Mouse (Mus musculus): Measurements from ENCODE around the gene Enox1.
A peak's percentile ranks its signal among the peaks of the same experiment; 100 is the strongest.

Enox1 gene

DNA sequence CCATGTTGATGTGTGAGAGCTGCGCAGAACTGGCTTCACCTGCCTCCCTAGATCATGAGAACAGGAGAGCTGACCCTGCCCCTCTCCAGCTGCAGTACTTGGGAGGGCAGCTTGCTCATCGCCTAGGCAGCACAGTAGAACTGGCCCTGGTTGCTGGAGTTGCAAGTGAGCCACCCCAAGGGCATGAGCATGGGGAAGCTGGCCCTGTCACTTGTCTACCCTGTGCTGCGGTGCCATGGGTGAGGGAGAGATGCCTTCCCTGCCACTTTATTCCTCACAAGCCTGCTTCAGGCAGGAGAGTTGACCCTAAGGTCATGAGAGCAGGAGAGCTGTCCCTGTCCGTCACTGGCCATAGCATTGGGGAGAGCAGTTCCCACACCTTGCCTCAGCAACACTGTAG, 295.4 kb downstream of the Enox1 start:
- DNase-seq (ENCODE audit: low spot score in 2 of 2): peak in 1 of 2 experiments; percentile 55

DNA sequence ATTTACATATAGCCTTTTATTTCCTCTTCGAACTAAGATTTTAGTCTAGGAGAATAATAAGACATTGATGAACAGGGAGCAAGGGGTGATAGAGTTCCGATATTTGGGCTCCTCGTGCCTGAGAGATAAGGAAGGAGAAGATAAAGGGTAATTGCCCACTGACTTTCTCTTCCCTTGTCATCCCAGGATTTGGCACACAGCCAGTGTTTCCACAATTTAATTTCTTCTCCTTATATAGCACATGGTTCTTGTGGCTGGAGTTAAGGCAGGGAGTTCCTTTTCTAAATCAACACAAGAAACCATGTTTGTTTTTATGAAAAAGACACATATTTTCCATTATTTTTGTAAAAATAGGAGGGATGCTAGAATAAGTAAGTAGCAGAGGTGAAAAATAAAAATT, 299.5 kb downstream of the Enox1 start:
- peak in 1 of 2 experiments; percentile 12 for DNase-seq (ENCODE audit: low spot score in 2 of 2)

DNA sequence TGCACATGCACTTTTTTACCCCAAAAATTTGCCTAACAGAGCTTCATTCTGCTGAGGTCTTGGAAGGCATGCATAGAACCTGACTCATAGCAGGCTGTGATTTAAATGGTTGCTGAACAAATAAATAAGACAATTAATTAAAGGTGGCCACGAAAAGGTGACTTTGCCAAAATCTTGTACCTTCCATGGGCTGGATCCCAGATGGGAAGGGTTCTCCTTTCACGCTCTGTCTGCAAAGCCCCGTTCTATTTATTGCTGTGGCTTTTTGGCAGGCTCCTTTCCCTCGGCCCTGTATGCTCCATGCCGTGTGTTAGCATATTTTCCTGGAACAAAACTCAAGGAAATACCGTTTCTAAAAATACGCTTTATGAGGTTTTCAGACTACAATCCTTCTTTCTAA, 300.3 kb downstream of the Enox1 start:
- DNase-seq (ENCODE audit: low spot score in 2 of 2): no peak

DNA sequence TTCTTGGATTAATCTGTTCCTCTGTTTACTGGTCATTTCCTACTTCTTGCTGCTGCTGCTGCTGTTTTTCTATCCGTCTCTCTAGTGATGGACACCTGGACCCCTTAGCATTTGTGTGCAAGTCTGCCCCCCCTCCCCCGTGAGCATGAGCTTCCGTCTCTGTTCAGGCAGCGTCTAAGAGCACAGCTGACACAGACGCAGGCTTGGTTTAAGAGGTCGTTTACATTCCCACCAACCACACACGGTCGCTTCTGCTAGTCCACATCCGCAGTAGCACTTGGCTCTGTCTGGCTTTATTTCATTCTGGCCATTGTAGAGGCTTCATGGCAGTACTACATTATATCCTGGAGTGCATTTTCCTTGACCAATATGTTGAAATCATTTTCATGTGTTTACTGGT, 301.7 kb downstream of the Enox1 start:
- DNase-seq (ENCODE audit: low spot score in 2 of 2): no peak

DNA sequence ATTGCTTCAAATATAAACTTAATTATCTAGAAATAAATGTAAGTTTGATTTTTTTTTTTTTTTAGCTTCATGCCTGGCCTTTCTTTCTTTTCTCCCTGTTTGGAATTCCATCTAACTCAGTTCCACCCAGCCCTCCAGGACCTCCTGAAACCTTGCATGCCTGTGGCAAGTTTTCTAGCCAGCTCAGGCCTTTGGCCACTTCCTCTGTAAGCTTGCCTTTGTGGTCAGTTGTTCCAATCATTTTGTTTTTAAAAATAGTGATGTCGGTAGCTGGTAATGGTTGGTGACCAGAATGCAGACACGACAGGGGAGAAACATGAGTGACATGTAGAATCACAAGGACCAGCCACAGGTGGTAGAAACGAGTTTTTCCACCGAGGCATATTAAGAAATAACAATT, 307.4 kb downstream of the Enox1 start:
- DNase-seq (ENCODE audit: low spot score in 2 of 2): no peak

DNA sequence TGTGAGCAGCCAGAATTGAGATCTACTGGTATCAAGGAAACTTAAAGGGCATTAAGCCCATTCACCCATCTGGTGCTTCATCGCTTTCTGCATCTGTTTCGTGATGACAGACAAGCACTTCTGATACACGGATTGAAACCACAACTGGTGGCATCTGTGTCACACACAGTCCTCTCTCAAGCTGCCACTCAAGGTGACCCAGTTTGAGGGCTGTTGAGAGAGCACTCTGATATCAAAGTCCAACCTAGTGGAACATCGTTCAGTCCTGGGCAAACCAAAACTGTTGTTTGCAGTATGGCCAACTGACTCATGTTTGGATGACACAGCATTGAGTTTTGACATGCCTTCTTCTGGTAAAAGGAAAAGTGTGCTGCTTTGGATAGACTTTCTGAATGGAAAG, 308.2 kb downstream of the Enox1 start:
- DNase-seq (ENCODE audit: low spot score in 2 of 2): no peak

DNA sequence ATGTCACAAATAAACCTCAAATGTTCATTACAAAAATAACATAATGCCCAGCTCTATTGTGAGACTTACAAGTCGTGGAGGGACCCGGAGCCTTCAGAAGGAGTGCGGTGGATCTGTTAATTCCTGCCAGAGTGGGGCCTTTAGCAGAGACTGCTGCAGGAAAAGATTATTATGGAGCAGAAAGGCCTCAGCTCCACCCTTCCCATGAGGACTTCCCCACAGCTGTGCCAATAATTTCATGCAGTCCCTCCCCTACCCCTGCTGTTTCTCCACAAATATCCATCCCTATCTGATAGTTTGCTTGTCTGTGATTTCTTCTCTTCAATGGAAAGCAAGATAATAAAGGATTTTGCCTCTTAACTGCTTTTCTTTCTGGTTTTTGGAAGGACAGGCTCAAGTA, 314.0 kb downstream of the Enox1 start:
- DNase-seq (ENCODE audit: low spot score in 2 of 2): no peak

DNA sequence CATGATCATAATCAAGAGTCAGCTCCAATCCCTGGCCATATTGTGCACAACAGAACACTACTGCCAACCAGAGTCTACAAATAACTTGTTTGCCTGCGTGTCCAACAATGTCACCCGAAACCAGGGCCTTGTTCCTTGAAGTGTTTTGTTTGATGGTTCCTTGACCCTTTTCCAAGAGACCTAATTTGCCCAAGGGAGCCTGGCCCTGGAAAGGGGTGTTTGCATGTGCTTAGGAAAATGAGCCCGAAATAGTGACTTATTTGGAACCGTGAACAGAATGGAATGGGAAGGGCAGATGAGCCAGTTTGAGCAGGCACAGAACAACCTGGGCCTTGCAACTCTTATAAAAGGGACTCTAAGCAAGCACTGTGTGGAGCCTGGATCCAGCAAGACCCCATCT, 316.9 kb downstream of the Enox1 start:
- no peak for DNase-seq (ENCODE audit: low spot score in 2 of 2)

DNA sequence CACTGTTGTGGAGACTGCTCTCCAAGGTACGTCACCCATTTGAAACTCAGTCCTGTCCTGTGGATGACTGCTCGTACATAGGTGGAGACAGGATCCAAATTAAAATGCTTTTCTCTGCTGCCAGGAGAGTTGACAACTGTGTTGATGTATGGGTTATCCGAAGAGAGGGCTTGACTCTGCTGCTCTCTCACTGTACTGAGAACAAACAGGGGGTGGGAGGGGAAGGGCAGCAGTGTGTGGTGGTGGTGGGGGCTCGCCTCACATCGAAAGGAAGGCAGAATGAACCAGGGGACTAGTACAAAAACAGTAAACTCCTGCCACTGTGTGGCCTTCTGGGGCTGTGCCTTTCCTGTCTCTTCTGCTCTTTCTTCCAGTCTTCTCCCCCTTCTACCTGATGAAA, 317.5 kb downstream of the Enox1 start:
- no peak for DNase-seq (ENCODE audit: low spot score in 2 of 2)

DNA sequence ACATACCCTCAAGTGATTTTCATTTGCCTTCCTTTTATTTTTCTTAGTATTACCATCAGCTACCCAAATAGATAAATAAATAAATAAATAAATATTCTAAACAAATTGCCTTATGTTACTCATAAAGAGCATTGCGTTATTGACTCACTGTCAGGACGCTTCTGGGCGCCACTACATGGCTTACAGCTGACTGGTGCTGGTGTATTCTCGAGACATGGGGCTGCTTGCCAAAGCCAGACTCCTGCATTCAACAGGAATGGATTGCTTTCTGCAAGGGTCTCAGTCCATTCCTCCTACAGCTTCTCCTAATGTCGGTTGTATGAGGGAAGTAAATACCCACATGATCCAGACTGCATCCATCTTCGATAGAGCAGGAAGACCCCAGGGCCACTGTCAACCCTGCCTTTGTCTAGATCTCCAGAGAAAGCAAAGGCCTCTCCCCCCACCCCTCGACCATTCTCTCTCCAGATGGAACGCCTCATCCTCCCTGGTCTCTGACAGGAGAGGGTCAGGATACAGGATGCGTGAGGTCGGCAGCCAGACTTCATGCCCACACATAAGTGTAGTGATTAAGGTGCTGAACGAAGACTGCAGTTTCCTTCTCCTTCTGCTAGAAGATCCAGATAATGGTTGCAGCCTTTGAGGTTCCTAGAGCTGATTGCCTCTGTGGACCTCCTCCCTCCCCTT, 318.7 kb downstream of the Enox1 start:
- no peak for DNase-seq (ENCODE audit: low spot score in 2 of 2)

DNA sequence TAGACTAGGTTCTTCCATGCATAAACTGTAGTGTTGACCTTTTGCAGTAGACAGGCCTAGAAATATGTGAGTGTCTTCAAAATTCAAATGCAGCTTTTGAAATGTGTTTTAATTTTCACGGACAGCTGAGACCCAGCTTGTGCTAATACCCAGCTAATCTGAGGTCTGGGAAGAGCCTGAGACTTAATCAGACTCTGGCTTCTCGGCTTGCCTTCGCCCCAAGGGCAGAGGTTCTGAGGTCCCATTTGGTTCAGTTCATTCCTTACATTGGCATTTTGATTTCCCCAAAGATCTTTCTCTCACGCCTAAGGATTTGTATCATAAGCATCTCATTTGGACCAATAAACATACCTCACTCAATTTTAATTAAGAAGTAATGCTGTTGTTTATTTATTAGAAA, 321.1 kb downstream of the Enox1 start:
- no peak for DNase-seq (ENCODE audit: low spot score in 2 of 2)

DNA sequence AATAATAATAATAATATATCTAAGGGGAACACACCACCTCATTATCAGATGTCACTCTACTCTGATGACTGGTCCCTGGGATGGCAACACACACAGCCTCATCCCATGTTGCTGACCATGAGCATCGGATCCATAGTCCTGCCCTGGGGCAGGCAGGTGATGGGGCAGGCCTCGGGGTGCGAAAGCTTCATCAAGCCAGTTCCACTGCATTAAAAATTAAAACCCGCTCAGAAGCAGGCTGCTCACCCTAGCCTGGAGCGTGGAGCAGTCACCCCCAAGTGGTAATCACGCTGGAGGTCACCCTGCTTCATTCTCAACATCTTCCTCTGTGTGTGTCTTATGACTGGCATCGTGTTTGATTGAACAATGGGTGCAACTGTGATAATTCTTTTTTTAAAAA, 321.6 kb downstream of the Enox1 start:
- DNase-seq (ENCODE audit: low spot score in 2 of 2): no peak

DNA sequence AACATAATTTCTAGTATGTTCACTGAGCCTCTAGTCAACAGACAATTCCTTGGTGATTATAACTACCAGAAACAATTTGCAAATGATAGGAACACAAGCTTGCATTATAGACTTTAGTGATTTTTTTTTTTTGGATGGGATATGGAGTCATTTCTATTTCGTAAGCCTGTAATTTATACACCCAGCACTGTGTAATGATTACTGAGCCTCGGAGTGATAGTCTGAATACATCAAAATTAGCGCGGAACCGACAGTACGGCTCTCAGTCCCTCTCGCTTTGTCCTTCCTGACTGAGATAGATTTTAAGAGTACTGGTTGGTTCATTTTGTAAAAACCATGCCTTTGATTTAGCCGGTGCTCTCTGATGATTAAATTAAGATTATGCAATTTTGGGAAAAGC, 322.1 kb downstream of the Enox1 start:
- DNase-seq (ENCODE audit: low spot score in 2 of 2): no peak

DNA sequence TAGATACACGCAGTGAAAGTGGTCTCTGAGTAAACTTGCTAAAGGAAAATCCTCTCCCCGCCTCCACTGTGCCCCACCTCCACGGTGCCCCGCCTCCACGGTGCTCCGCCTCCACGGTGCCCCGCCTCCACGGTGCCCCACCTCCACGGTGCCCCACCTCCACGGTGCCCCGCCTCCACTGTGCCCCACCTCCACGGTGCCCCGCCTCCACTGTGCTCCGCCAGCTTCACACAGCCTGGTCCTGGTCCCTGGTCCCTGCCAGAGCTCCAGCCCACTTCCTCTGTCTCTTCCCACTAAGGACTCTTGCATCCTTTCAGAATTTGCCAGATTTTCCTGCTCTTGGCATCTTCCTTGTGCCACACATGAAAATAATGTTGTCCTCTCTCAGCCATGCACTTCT, 326.5 kb downstream of the Enox1 start:
- no peak for DNase-seq (ENCODE audit: low spot score in 2 of 2)

DNA sequence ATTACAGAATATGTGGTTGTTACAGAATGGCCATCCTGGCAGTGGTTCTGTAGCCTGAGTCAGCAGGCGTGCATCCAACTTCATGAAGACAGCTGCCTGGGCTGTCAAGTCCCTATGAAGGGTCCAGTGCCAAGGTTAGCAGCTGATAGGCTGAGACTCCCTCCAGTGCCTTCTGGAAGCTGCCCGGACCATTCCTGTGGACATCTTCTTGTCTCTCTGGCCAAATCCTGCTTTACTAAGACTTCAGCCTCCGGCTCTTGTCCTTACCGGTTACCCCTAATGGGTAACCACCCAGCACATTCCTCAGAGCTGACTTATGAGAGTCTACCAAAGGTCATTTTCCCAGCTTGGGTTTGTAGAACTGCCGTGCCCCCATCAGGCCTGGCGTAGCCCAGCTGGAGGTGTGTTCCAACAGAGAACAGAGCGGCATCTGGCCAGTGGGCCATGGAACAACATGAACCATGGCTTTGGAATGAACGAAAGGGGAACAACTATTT, 328.4 kb downstream of the Enox1 start:
- no peak for DNase-seq (ENCODE audit: low spot score in 2 of 2)

DNA sequence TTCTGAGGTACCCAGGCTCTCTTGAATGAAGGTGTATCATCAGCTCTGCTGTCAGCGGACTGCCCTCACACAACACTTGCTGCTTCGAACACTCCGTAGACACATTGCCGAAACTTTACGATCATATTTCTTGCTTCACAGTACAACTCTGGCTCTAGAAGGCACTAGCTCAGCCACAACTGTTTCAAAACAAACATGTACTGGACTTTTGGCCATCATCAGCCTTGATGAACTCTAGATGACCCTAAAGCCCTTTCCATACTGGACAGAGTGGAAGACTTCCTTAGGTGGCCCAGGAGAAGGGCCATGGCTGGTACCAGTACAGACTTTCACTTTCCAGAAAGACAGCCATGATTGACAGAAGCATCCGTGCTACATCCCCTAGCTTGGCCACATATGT, 334.1 kb downstream of the Enox1 start:
- DNase-seq (ENCODE audit: low spot score in 2 of 2): no peak

DNA sequence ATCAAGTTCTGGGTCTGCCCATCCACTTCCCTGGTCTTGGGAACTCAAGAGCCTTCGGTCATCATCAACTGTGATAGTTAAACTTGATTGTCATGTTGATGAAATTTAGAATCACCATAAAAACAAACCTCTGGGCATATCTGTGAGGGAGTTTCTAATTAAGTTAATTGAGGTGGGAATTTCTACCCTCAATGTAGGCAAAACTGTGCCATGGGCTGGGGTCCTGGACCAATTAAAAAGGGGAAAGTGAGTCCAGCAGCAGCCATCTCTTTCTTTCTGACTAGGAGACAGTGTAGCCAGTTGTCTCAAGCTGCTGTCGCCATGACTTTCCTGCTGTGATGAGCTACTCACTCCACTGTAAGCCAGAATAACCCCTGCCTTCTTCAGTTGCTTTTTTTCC, 335.2 kb downstream of the Enox1 start:
- no peak for DNase-seq (ENCODE audit: low spot score in 2 of 2)

DNA sequence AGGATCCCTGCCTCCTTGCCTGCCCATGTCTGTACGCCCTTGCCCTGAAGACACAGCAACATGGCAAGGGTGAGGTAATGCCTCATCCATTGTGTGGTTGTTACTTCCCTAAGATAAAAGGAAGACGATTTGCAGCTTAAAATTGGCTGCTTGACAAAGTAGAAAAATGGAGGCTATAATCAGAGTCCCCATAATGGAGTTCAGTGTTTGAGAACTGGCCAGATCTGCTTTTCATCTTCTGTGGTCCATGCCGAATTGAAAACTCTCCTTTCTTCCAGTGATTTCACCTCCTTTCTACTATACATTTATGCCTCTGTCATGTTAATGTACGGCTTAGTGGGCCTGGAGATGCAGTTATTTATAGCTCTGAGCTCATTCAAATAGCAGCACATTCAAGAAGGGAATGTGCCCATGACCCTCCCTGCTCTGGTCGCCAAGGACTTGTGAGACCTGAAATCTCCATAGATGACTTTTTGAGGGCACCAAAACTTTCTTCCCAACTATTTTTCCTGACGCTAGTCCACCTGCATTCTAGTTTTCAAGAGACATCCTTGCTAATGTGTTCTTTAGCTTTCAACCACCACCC, 343.5 kb downstream of the Enox1 start:
- DNase-seq (ENCODE audit: low spot score in 2 of 2): no peak

DNA sequence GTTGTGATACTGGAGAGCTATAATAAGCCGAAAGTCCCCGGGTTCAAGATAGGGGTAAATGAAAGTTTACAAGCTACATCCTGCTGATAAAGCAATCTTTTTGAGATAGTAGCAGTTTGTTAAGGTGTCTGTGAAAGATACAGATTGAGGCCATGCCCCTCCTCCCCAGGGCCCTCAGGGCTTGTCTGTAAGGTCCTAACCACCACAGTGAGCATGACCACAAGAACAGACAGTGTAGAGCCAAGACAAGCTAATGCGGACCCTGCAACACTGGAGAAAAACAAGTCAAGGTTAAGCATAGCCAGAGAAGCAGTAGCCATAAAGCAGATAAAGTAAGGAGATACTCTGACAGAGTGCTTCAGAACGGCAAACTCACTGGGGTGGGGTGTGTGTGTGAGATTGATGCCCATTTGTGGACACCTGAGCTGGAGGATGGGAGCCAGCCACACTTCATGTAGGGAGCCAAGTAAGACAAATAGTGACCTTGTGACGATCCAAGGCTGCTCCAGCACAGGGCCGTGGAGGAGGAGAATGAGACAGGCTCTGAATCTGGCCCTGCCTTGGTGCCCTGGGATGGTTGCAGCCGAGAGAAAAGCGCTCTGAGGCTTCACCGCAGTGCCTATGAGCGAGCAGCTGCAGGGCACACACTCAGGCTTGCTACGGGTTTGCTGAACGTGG, 348.0 kb downstream of the Enox1 start:
- DNase-seq (ENCODE audit: low spot score in 2 of 2): no peak

DNA sequence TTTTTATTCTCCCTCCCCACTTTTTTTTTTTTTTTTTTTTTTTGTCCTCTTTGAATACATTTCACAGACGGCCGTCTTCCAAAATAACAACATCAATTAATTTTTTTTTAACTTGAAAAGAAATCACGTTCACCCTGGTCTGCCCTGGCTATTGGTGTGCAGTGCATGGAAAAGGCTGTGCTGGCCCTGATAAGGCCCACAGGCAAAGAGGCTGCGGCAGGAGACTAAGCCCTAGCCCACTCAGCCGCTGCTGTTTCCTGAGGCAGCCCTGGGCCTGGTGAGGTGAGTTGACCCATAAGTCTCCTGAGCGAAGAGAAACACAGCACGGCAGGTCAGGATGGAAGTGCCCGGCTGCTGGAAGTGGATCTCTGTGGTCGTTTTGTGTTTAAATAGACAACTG, 349.8 kb downstream of the Enox1 start:
- DNase-seq (ENCODE audit: low spot score in 2 of 2): no peak

DNA sequence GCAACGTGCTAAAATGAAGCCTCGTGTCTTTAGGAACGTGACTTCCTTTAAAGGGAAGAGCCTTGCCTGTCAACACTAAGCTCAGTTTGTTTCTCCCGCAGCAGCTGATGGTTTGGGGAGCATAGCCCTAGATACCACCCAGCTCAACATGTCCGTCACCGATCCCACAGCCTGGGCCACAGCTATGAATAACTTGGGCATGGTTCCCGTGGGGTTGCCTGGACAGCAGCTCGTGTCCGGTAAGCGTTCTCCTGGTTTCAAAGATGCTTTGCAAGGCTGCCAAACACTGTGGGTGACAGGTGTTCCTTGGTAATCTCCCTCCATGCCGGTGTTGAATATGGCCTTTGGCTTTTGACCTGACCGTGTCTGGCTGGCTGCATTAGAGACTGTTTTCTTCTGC, 351.5 kb downstream of the Enox1 start:
- DNase-seq (ENCODE audit: low spot score in 2 of 2): no peak

DNA sequence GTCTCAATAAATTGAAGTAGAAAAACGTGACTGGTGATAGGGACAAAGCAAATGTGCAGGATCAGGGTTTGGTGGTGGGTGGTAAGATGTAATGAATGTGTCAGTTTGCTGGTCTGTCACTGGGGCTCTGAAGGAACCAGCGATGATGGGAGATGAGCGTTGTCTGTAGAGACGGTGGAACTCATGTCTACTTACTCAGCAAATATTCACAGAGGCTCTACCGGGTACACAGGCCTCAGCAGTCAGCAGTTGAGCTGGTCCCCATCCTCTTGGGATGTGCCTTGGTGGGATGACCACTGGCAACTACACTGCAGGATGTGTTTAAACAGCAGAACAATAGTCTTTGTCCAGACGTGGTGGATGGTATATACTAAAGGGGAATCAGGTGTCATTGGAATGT, 352.5 kb downstream of the Enox1 start:
- no peak for DNase-seq (ENCODE audit: low spot score in 2 of 2)

DNA sequence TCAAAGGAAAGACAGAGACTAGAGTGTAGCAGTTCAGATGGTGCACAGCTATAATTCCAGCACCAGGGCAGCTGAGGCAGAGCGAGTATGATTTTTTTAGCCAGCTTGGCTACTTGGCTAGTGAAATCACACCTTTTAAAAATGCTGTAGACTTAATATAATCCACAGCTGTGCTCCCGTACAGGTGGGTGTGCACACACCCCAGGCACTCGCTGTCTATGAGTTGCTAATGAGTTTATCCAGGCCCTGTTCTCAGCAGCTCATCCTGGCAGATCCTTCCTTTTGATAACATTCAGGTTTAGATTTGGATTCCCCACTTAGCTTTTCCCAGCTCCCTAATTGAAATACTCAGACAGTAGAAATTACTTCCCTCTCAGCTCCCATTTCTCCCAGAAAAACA, 353.4 kb downstream of the Enox1 start:
- no peak for DNase-seq (ENCODE audit: low spot score in 2 of 2)
